Mouse (Mus musculus) kidney, adult 2 months (tissue): ENCODE data around the gene Cbx6. TPM values are rescaled to one million over a fixed set of nuclear protein-coding genes. Genes with fewer than 3 reads are reported as not detected.
A peak's percentile ranks its signal among the peaks of the same experiment; 100 is the strongest.
"Not testable (repeated sequence)": the region's sequence is repeated elsewhere in the genome, so short reads cannot be mapped to it uniquely, and the experiment has no call there.

Source experiments
- DNase-seq: peaks from one replicate; pipeline ENCODE4 v3.0.0; 2021
- H3K27ac ChIP-seq: fragments of 200-500 bp; 2 replicates; pipeline ENCODE4 v1.5.1; 2012; ENCODE audit warnings: low read depth, low read length, control low read depth, inconsistent platforms; ENCODE audit not compliant: insufficient read depth
- H3K27me3 ChIP-seq: fragments of 200-500 bp; replicated peaks from 2 replicates; pipeline ENCODE4 v1.6.1; 2012; ENCODE audit warnings: mild to moderate bottlenecking, moderate library complexity, low read length, inconsistent platforms; ENCODE audit not compliant: control insufficient read depth, insufficient read depth
- H3K36me3 ChIP-seq: fragments of 200-500 bp; 2 replicates; pipeline ENCODE4 v1.6.1; 2012; ENCODE audit warnings: mild to moderate bottlenecking, moderate library complexity, low read length, inconsistent platforms; ENCODE audit not compliant: control insufficient read depth, insufficient read depth
- H3K4me1 ChIP-seq: fragments of 200-500 bp; 2 replicates; pipeline ENCODE4 v1.6.1; 2011; ENCODE audit warnings: low read length; ENCODE audit not compliant: control insufficient read depth, insufficient read depth
- H3K4me3 ChIP-seq: fragments of 200-500 bp; 2 replicates; pipeline ENCODE4 v1.5.1; 2011; ENCODE audit warnings: mild to moderate bottlenecking, low read depth, low read length, control low read depth; ENCODE audit not compliant: insufficient read depth
- CTCF ChIP-seq: fragments of 200-500 bp; conservative IDR thresholded peaks from 2 replicates; pipeline ENCODE4 v1.5.1; 2011; ENCODE audit warnings: low read depth, mild to moderate bottlenecking, control low read depth, low read length, moderate library complexity, mixed read lengths; ENCODE audit not compliant: insufficient read depth, insufficient read length
- POLR2A ChIP-seq: fragments of 200-500 bp; IDR thresholded peaks from one replicate; pipeline ENCODE4 v1.6.1; 2011; ENCODE audit warnings: low read depth, low read length, control low read depth
- WGBS: fragments of 180-500 bp; shearing (Covaris S2); methylation state at CpG from one replicate; pipeline ENCODE4 v1.1.7; 2018; 5-methylcytosine and 5-hydroxymethylcytosine counted together
- polyA plus RNA-seq: library from polyadenylated mRNA; depleted of rRNA; stranded (reverse); fragments of >200 nt; gene quantifications from 2 replicates; pipeline ENCODE4 v1.2.3, GENCODE M21; 2012

Cbx6 gene
- polyA plus RNA-seq, 1 experiment, result 49.5 TPM

DNA sequence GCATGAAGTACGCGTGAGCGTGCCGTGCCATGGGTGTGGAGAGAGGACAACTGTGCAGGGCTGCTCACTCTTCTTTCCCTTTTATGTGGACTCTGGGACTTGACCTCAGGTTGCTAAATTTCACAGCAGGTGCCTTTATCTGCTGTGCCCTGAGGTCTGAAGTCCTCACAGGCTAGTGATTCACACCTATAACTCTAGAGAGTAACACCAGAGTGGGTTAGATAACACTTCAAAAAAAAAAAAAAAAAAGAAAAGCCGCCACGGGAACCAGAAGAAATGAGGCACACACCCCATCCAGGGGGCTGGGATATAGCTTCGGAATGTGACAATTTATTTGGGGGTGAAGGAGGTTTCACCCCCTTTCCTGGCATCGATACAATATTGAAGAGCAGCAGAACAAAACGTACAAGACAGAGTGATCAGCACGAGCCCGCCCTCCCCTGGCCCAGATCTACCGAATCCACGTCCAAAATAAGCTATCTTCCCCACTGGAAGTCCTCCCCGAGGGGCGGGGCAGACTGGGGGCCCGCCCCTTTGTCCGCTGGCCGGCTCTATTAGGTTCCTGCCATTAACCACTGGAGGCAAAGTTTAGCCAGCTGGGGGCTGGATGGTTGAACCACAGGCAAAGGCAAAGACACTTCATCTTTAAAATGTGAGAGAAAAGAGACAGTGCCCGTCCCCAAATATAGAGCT is 10.8 kb downstream of the Cbx6 start:
- TF ChIP-seq CTCF, result no peak
- no peak for TF ChIP-seq POLR2A
- DNase-seq, result peak; percentile 69
- 65% methylated on average over 19 of the region's 19 CpGs for WGBS

DNA sequence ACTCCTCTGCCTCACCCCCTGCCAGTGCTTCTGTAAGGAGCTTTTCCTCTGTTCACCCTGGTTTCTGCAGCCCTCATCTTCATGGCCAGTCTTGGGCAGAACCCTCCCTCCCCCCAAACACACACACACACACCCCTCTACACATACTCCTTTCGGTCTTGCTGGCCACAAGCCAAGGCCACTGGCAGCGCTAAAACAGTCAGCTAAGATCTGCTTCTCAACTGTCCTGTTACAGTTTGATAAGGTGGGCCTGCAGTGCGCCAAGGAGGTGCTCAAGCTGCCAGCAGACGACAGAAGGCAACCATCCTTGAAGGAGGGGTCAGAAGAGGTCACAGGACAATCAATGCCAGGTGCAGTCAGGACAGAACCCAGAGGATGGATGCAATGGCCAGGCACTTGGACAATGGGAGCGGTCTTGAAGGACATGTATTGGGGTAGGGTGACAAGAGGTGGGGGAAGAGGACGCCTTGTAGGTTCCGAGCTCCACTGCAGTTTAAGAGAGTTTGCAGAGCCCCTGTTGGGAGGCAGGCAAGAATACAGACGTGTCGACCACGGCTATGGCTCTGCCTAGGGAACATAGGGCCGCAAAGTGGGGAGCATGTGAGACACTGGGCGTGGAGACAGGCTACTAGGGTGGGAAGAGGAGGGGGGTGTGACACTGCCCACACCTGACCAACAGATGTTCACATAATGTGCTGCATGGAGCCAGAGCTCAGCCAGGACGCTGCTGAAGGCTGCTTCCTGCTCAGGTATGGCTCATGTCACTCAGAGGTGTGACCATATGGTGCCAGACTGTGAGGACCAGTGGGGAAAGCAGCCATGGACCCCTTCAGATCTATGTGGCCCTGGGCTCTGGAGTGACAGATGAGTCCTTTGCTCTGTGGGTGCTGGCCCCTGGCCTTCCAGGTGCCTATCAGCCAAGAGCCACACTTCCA is 12.0 kb downstream of the Cbx6 start:
- H3K4me1 ChIP-seq, result no peaks in the 10 kb centered on the region
- no peaks in the 10 kb centered on the region for H3K36me3 ChIP-seq
- 64% methylated on average over 13 of the region's 13 CpGs for WGBS
- H3K27me3 ChIP-seq, result no peaks in the 10 kb centered on the region
- no peak for DNase-seq
- H3K27ac ChIP-seq, result no peak overlapping the region
- TF ChIP-seq POLR2A (no peak), CTCF (no peak)
- H3K4me3 ChIP-seq, result no peak overlapping the region

More for the DNA sequence above, 10.8 kb downstream of the Cbx6 start:
- Histone ChIP-seq H3K27ac (no peak overlapping the region), H3K4me1 (no peaks in the 10 kb centered on the region), H3K36me3 (no peaks in the 10 kb centered on the region), H3K27me3 (no peaks in the 10 kb centered on the region), H3K4me3 (no peak overlapping the region)

DNA sequence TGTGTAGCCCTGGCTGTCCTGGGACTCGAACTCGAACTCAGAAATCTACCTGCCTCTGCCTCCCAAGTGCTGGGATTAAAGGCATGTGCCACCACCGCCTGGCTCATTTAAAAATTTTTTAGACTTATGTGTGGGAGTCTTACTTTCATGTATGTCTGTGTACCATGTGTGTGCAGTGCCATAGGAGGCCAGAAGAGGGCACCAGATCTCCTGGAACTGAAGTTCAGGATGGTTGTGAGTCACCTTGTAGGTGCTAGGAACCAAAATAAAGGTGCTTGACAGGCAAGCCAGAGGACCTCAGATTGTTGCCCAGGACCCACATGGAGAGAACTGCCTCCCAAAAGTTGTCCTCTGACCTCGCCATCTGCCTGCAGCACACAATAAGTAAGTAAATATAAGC is 16.2 kb downstream of the Cbx6 start:
- Histone ChIP-seq H3K27ac (no peak overlapping the region), H3K36me3 (no peaks in the 10 kb centered on the region), H3K4me3 (no peak overlapping the region), H3K4me1 (no peaks in the 10 kb centered on the region), H3K27me3 (no peaks in the 10 kb centered on the region)
- 95% methylated on average over 4 of the region's 4 CpGs for WGBS
- TF ChIP-seq POLR2A (no peak), CTCF (0 out of 2 replicates have a peak, but pooled peaks have one; percentile 11)
- DNase-seq, result no peak

- H3K4me3 ChIP-seq, result no peak overlapping the region
- no peak overlapping the region for H3K27ac ChIP-seq
- H3K4me1 ChIP-seq, result no peaks in the 10 kb centered on the region
- no peaks in the 10 kb centered on the region for H3K36me3 ChIP-seq
- no peaks in the 10 kb centered on the region for H3K27me3 ChIP-seq
- no peak for DNase-seq
- TF ChIP-seq CTCF (no peak), POLR2A (no peak)
- WGBS, result 42% methylated on average over 8 of the region's 8 CpGs
Observed at GRCm38 (mm10) chr15:79813666-79814258, 20.7 kb downstream of the Cbx6 start.

DNA sequence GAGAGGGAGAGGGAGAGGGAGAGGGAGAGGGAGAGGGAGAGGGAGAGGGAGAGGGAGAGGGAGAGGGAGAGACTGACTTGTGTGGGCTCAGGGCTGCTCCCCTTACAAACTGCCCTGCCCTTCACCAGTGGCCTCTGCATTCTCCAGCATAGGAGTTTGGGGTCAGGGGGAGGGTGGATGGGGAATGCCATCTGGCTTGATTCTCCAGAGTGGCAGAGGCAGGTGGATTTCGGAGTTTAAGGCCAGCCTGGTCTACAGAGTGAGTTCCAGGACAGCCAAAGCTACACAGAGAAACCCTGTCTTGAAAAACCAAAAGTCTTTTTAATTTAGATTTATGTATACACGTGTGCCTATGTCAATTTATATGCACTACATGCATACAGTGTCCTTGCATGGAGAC is 21.6 kb downstream of the Cbx6 start:
- not testable (repeated sequence) for H3K4me3 ChIP-seq, H3K36me3 ChIP-seq, H3K27me3 ChIP-seq, DNase-seq, H3K27ac ChIP-seq, H3K4me1 ChIP-seq
- 69% methylated on average over 2 of the region's 2 CpGs for WGBS

GRCm38 (mm10) chr15:79810997-79811396 is 23.5 kb downstream of the Cbx6 start:
- no peak overlapping the region for H3K4me3 ChIP-seq
- no peak for DNase-seq
- no peaks in the 10 kb centered on the region for H3K4me1 ChIP-seq
- 71% methylated on average over 4 of the region's 4 CpGs for WGBS
- H3K36me3 ChIP-seq, result no peaks in the 10 kb centered on the region
- H3K27ac ChIP-seq, result no peak overlapping the region
- TF ChIP-seq POLR2A (no peak), CTCF (no peak)
- no peaks in the 10 kb centered on the region for H3K27me3 ChIP-seq

DNA sequence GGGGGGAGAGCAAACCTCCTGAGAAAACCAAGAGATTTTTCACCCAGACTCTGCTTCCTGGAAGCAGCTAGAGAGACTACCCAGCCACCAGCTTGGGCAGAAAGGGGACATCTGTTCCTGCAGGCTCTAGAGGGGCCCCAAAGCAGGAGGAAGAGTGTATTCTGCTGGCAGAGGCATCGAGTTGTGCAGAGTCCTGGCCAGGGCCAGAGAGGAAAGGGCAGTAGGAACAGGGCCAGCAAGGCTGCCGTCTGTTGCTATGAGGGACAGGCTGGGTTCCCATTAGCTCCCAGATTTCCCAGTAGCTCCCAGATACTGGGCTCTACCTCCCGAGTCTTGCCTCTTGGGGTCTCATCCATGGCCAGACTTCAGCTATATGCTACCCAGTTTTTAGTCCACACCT is 24.4 kb downstream of the Cbx6 start:
- H3K27ac ChIP-seq, result no peak overlapping the region
- no peak overlapping the region for H3K4me3 ChIP-seq
- no peaks in the 10 kb centered on the region for H3K4me1 ChIP-seq
- DNase-seq, result no peak
- 55% methylated on average over 3 of the region's 3 CpGs for WGBS
- H3K36me3 ChIP-seq, result no peaks in the 10 kb centered on the region
- TF ChIP-seq POLR2A (no peak), CTCF (no peak)
- H3K27me3 ChIP-seq, result no peaks in the 10 kb centered on the region
